Mouse (Mus musculus) limb, embryonic 14.5 days (tissue): ENCODE data around the gene Tmem87a. TPM values are rescaled to one million over a fixed set of nuclear protein-coding genes. Genes with fewer than 3 reads are reported as not detected.

Experiments
- ATAC-seq: fragments of 200-750 bp; cut with Nextera tagmentation; 2 replicates; pipeline ENCODE4 v1.8.0; 2017; ENCODE audit warnings: low read depth, moderate number of reproducible peaks, moderate TSS enrichment; ENCODE audit not compliant: low FRiP score
- DNase-seq: peaks from one replicate; pipeline ENCODE4 v3.0.0-alpha.2; 2015; ENCODE audit warnings: low spot score
- H3K27ac ChIP-seq: fragments of 300-500 bp; sonication (generic); replicated peaks from 2 replicates; pipeline ENCODE4 v1.5.1; 2014; ENCODE audit warnings: low read depth, mild to moderate bottlenecking, low read length, moderate library complexity, mixed read lengths
- H3K27me3 ChIP-seq: fragments of 300-500 bp; sonication (generic); 2 replicates; pipeline ENCODE4 v1.6.1; 2014; ENCODE audit warnings: low read length, mixed read lengths; ENCODE audit not compliant: control insufficient read depth, insufficient read depth
- H3K36me3 ChIP-seq: fragments of 300-500 bp; sonication (generic); 2 replicates; pipeline ENCODE4 v1.6.1; 2014; ENCODE audit warnings: mild to moderate bottlenecking, low read length, moderate library complexity, mixed read lengths; ENCODE audit not compliant: control insufficient read depth, insufficient read depth
- H3K4me1 ChIP-seq: fragments of 300-500 bp; sonication (generic); 2 replicates; pipeline ENCODE4 v1.6.1; 2014; ENCODE audit warnings: antibody characterized with exemption, low read length, mixed read lengths; ENCODE audit not compliant: control insufficient read depth, insufficient read depth
- H3K4me2 ChIP-seq: fragments of 300-500 bp; sonication (generic); replicated peaks from 2 replicates; pipeline ENCODE4 v1.6.1; 2014; ENCODE audit warnings: low read depth, mild to moderate bottlenecking, low read length, moderate library complexity; ENCODE audit not compliant: severe bottlenecking
- H3K4me3 ChIP-seq: fragments of 300-500 bp; sonication (generic); replicated peaks from 2 replicates; pipeline ENCODE4 v1.5.1; 2014; ENCODE audit warnings: low read length
- H3K9ac ChIP-seq: fragments of 300-500 bp; sonication (generic); 2 replicates; pipeline ENCODE4 v1.6.1; 2014; ENCODE audit warnings: mild to moderate bottlenecking, low read depth, low read length, moderate library complexity; ENCODE audit not compliant: severe bottlenecking
- H3K9me3 ChIP-seq: fragments of 300-500 bp; sonication (generic); 2 replicates; pipeline ENCODE4 v1.6.1; 2016; ENCODE audit warnings: low read length; ENCODE audit not compliant: control insufficient read depth
- POLR2A ChIP-seq: fragments of 200-500 bp; IDR thresholded peaks from 2 replicates; pipeline ENCODE4 v1.8.0; 2012; ENCODE audit warnings: inconsistent platforms, mild to moderate bottlenecking, moderate library complexity, borderline replicate concordance; ENCODE audit not compliant: insufficient read depth, insufficient read length; ENCODE audit errors: extremely low read depth
- WGBS: fragments of 180-500 bp; shearing (Covaris S2); extraction: QIAGEN DNeasy Blood & Tissue Kit; methylation state at CpG from one replicate; pipeline ENCODE4 v1.1.7; 2014; 5-methylcytosine and 5-hydroxymethylcytosine counted together
- polyA plus RNA-seq, 2 experiments: library from polyadenylated mRNA; depleted of rRNA in 1 of 2; stranded (reverse) in 1 of 2; unstranded in 1 of 2; fragments of >200 nt; fragmentation: Nextera tagmentation in 1 of 2; extraction: Ambion mirVana in 1 of 2; gene quantifications; 2 replicates each; pipeline versions ENCODE4 v1.2.1 to v1.2.3; 2012 to 2014

The Tmem87a gene
- polyA plus RNA-seq (2012; rRNA removed) (23.2 and 26.3 TPM in 2 replicates), polyA plus RNA-seq (2014; fragmentation: Nextera tagmentation; extraction: Ambion mirVana) (11.3 and 12.6 TPM in 2 replicates)

- Histone ChIP-seq H3K27ac (peak within 1 kb of the TSS; percentile 94), H3K9me3 (0 out of 2 replicates have a peak, but pooled peaks cover 3% of the 10 kb centered on the region), H3K27me3 (no peaks in the 10 kb centered on the region), H3K4me2 (peak within 1 kb of the TSS; percentile 76), H3K4me1 (peaks cover 17% of the 10 kb centered on the region), H3K36me3 (peaks cover 3% of the 10 kb centered on the region; the same call in 1 of the 2 replicates), H3K4me3 (peak within 1 kb of the TSS; percentile 80), H3K9ac (peak within 1 kb of the TSS; percentile 78)
- ATAC-seq = peak; percentile 100
- peak; percentile 97 for DNase-seq
- TF ChIP-seq POLR2A = no peak; the same call in 1 of the 2 replicates
- WGBS = 2% methylated on average over 34 of the region's 34 CpGs
Observed at GRCm38 (mm10) chr2:120403986-120404822, at the start of gene Tmem87a. Tmem87a (minus strand) TSS chr2:120404113.

- Histone ChIP-seq H3K27ac (no peak overlapping the region), H3K9me3 (no peaks in the 10 kb centered on the region), H3K9ac (no peak overlapping the region), H3K4me3 (no peak overlapping the region), H3K27me3 (no peaks in the 10 kb centered on the region), H3K4me1 (no peaks in the 10 kb centered on the region), H3K4me2 (no peak overlapping the region), H3K36me3 (no peaks in the 10 kb centered on the region)
- ATAC-seq (no peak), DNase-seq (no peak)
- 79% methylated on average over 4 of the region's 4 CpGs for WGBS
- no peak for TF ChIP-seq POLR2A
Observed at GRCm38 (mm10) chr2:120452600-120452999, 48.7 kb upstream of the Tmem87a start.

- DNase-seq (no peak), ATAC-seq (no peak)
- 62% methylated on average over 6 of the region's 6 CpGs for WGBS
- no peaks in the 10 kb centered on the region for H3K4me1 ChIP-seq
- H3K27ac ChIP-seq = no peak overlapping the region
- H3K27me3 ChIP-seq = no peaks in the 10 kb centered on the region
- H3K4me3 ChIP-seq = no peak overlapping the region
- H3K9me3 ChIP-seq = no peaks in the 10 kb centered on the region
- H3K9ac ChIP-seq = no peak overlapping the region
- no peaks in the 10 kb centered on the region for H3K36me3 ChIP-seq
- H3K4me2 ChIP-seq = no peak overlapping the region
- no peak for TF ChIP-seq POLR2A
Observed at GRCm38 (mm10) chr2:120450724-120451123, 46.8 kb upstream of the Tmem87a start.

- Histone ChIP-seq H3K9me3 (no peaks in the 10 kb centered on the region), H3K4me3 (no peak overlapping the region), H3K4me2 (no peak overlapping the region), H3K4me1 (no peaks in the 10 kb centered on the region), H3K27ac (no peak overlapping the region), H3K36me3 (no peaks in the 10 kb centered on the region), H3K9ac (no peak overlapping the region), H3K27me3 (no peaks in the 10 kb centered on the region)
- ATAC-seq = no peak
- no peak for TF ChIP-seq POLR2A
- DNase-seq = no peak
- WGBS = 96% methylated on average over 1 of the region's 1 CpGs
Observed at GRCm38 (mm10) chr2:120447306-120447705, 43.4 kb upstream of the Tmem87a start.

GRCm38 (mm10) chr2:120446373-120446772 lies 42.5 kb upstream of the Tmem87a start:
- Histone ChIP-seq H3K9ac (no peak overlapping the region), H3K4me1 (no peaks in the 10 kb centered on the region), H3K9me3 (no peaks in the 10 kb centered on the region), H3K27me3 (no peaks in the 10 kb centered on the region), H3K27ac (no peak overlapping the region), H3K4me2 (no peak overlapping the region), H3K36me3 (no peaks in the 10 kb centered on the region), H3K4me3 (no peak overlapping the region)
- ATAC-seq (no peak), DNase-seq (no peak)
- WGBS = 75% methylated on average over 10 of the region's 10 CpGs
- TF ChIP-seq POLR2A = no peak
